Mouse (Mus musculus) hematopoietic stem cell, adult 5-6 weeks (primary cell): ENCODE measurements around the gene Ppp1r16b. TPM values are rescaled to one million over a fixed set of nuclear protein-coding genes. Genes with fewer than 3 reads are reported as not detected.
A peak's percentile ranks its signal among the peaks of the same experiment; 100 is the strongest.
"Not testable (repeated sequence)": the region's sequence is repeated elsewhere in the genome, so short reads cannot be mapped to it uniquely, and the experiment has no call there.

ENCODE experiments used
- ATAC-seq, 2 experiments: fragments of 125-278 bp in 1 of 2; replicated peaks in 1 of 2; 2 replicates each; pipeline ENCODE4 v1.8.0; 2016 to 2017; ENCODE audit warnings: inconsistent platforms in 2 of 2, mild to moderate bottlenecking in 2 of 2, moderate number of reproducible peaks in 2 of 2, low read depth in 1 of 2, moderate TSS enrichment in 1 of 2; ENCODE audit not compliant: low FRiP score in 2 of 2, poor library complexity in 2 of 2, severe bottlenecking in 2 of 2, insufficient read depth in 1 of 2, low TSS enrichment in 1 of 2
- total RNA-seq: library from RNA; stranded (forward); fragments of 172-1452, 232-1000 nt; gene quantifications from 2 replicates; pipeline ENCODE4 v1.2.3, GENCODE M21; 2017

The Ppp1r16b gene
- total RNA-seq, 1 experiment from 2014 or later: 3.9 TPM

GRCm38 (mm10) chr2:158733136-158733535, 67.9 kb downstream of the Ppp1r16b start:
- no peak for ATAC-seq

GRCm38 (mm10) chr2:158733914-158734313, 68.7 kb downstream of the Ppp1r16b start:
- ATAC-seq: peak; percentile 79 to 85

GRCm38 (mm10) chr2:158734500-158735152, 69.4 kb downstream of the Ppp1r16b start:
- ATAC-seq: peak; percentile 38 to 57; a peak in 3 of 4 replicates

- ATAC-seq: no peak
These were observed 70.1 kb downstream of the Ppp1r16b start for GRCm38 (mm10) chr2:158735340-158735739.

DNA sequence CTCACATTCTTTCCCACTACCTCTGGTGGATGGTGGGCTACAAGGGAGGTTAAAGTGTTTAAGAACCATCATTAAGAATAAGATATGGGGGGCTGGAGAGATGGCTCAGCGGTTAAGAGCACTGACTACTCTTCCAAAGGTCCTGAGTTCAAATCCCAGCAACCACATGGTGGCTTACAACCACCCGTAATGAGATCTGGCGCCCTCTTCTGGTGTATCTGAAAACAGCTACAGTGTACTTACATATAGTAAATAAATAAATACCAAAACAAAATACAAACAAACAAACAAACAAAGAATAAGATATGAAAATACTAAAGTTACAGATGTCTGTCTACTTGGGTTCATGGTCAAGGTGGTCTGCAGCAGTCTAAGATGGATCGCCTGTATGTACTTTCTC, 71.0 kb downstream of the Ppp1r16b start:
- ATAC-seq: not testable (repeated sequence)

DNA sequence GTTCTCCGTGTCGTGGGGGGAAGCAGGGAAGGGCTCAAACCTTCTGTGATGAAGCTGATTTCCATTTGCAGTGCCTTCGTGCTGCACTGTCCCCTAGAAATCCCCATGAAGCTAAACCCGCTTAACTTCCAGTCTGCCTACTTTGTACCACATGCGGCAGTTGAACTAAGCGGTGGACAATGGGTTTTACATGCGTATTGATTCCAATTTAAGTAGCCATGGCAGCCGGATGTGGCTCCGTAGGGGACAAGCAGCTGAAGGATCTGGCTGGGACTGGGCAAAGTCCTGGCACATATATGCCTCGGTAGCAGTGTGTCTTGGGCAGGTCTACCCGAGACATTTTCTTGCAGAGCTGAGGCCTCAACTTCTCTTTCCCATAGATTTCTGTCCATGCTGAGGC, 73.4 kb downstream of the Ppp1r16b start:
- no peak for ATAC-seq

GRCm38 (mm10) chr2:158739113-158739512, 73.9 kb downstream of the Ppp1r16b start:
- no peak for ATAC-seq

GRCm38 (mm10) chr2:158741011-158741501, 75.9 kb downstream of the Ppp1r16b start:
- no peak for ATAC-seq

- no peak for ATAC-seq
These were observed 77.2 kb downstream of the Ppp1r16b start for GRCm38 (mm10) chr2:158742431-158742830.

DNA sequence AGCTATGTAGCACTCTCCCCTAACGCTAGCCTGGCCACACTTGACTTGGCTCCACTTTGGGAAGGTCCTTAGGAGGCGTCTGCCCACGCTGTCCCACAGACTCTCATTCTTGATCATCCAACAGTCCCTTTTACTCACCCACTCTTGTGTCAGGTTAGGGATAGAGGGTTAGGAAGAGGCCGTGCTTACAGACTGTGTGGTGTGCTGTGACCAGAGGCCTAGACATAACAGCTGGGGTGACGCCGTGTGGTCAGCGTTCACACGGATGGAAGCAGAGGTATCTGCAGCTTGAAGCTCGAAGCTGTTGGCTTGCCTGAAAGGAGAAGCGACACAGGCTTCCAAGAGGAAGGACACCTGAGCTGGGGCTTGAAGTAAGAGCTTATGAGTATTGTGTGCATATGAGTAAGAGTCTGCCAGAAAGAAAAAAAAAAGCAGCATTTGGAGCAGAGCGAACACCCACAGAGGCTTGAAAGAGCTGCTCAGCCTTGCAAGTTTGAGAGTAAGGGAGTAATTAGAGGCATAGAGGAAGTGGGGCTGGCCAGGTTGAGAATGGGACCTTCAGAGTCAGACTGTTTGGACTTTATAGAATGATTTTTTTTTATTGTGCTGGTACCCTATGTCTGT, 78.4 kb downstream of the Ppp1r16b start:
- no peak for ATAC-seq

DNA sequence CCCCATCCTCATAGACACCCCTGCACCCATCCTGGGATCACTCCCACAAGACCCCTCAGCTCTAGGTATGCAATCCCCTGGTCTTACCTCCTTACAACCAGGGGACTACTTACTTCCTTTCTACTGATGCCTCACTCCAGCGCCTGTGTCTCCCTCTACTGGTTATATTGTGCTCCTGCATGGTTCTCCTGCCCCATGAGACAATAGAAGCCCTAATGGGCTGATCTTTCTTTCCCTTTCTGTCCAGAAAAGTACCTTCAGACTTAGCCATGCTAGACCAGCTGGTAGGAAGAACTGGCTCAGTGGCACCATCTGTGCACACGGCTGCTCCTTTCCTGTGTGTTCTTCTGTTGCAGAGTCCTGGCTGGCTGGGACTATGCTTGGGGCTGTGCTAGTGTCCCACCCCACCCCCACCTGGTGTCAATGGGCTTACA, 79.9 kb downstream of the Ppp1r16b start:
- peak; percentile 83 to 86 for ATAC-seq

- peak in 1 of 2 experiments; percentile 56; a peak in 2 of 4 replicates for ATAC-seq
These were observed 81.0 kb downstream of the Ppp1r16b start for GRCm38 (mm10) chr2:158746164-158746563.

DNA sequence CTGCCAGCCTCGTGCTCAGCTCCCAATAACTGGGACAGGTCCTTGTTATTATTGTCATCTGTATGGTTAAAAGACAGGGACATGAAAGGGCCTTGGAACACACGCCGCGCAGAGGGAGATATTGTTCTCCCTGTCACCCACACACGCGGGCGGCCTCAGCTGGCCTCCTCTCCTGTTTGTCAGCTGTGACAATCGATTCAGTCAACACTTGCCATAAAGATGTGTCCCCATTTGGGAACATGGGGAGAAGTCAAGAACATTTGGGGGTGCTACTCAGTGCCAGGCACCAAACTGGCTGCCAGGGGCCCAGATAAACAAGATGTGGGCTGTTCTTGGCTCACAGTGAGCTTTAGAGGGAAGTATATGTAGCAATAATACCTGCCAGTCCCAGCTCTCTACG, 84.2 kb downstream of the Ppp1r16b start:
- ATAC-seq: no peak

GRCm38 (mm10) chr2:158760231-158760630, 95.0 kb downstream of the Ppp1r16b start:
- ATAC-seq: no peak

DNA sequence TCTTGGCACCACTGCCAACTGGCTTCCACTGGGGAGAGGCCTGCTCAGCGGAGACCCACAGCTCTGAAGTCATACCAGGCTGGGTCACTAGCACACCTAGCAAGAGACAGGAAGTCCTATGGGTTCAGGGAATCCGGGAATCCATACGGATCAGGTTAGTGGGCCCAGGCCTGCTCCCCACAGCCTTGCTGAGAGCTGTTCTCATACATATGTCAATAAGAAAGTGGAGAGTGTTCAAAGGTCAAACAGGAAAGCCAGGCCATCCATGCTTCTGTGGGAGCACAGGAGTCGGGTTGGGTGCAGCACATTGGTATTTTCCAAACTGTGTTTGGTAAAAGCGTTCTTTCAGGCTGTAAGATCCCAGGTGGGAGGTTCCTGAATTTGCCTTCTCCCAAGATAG, 97.1 kb downstream of the Ppp1r16b start:
- ATAC-seq: no peak

GRCm38 (mm10) chr2:158767742-158768339, 102.6 kb downstream of the Ppp1r16b start, which contains the start of gene Fam83d:
Gene Fam83d, plus strand, starts transcription at chr2:158768093.
- peak; percentile 96 to 99 for ATAC-seq

DNA sequence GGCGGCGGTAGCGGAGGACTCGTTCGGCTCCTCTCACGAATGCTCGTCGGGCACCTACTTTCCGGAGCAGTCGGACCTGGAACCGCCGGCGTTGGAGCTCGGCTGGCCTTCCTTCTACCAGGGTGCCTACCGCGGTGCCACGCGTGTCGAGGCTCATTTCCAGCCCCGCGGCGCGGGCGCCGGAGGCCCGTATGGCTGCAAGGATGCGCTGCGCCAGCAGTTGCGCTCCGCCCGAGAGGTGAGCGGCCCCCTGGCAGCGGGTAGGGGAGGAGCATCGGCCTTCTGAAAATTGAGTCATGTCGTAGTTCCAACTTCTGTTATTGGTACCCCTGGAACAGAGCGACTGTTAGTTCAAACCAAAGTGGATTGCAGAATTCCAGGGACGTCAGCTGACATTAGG, 103.2 kb downstream of the Ppp1r16b start:
- peak; percentile 25 to 43; a peak in 2 of 4 replicates for ATAC-seq

- no peak; a peak in 1 of 4 replicates for ATAC-seq
These were observed 103.6 kb downstream of the Ppp1r16b start for GRCm38 (mm10) chr2:158768771-158769170.
